Mouse (Mus musculus): Measurements from ENCODE around the gene 2700049A03Rik.
"Not testable (repeated sequence)": the region's sequence is repeated elsewhere in the genome, so short reads cannot be mapped to it uniquely, and the experiment has no call there.

Gene 2700049A03Rik

DNA sequence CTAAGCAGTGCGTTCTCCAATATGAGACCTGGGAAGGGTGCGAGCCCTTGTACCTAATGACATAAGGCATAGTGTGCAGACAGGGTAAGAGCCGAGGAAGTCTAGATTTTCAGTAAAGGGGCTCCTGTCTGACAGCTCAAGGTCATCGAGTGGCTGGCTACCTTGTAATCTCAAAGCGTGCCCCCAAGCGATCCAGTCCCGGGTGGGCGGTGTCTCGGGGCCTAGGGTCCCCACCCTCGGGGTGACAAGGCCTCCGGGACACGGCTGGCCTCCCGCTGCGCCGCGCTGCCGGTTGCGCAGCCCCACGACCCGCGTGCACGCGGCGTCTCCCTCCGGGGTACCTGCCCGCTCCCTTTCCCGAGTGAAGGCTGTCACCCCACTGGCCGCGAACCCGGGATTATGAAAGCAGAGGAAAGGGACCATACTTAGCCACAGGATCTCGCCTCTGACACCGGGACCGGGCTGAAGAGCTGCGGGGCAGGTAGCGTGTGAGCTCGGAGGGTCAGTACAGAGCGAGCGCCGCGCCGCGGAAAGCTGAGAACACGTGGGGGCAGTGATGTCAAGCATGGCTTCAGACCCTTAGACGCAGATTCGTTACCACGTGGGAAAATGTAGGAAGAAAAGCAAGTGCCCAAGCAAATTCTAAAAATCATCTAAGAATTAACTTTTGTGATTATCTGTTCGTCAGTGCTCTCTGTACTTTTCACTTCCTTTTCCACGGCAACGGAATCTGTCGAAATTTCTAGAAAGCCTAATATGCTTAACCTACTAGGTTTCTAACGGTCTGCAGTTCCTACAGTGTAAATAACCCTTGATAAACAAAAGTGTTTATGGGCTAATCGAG, at the start of gene 2700049A03Rik, which contains the start of gene Timm9:
Gene 2700049A03Rik (plus strand): TSS at position 719 of the 844 bp plus-strand sequence.
Gene Timm9 (minus strand): TSS at position 555 of the 844 bp plus-strand sequence.
- DNase-seq = peak; percentile 81

DNA sequence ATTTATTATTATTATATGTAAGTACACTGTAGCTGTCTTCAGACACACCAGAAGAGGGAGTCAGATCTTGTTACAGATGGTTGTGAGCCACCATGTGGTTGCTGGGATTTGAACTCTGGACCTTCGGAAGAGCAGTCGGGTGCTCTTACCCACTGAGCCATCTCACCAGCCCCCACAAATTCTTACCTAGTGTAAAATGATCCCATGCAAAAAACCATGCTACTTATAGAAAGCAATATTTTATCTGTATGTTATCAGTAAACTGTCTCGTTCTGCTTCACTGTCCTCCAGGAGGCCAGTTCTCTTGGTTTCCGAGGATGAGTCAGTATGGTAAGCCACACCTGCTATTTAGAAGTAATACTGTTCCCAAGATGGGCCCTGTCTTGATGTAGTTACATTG, 32.4 kb upstream of the 2700049A03Rik start:
- not testable (repeated sequence) for DNase-seq

GRCm38 (mm10) chr12:71107216-71107771, 29.4 kb upstream of the 2700049A03Rik start:
- no peak for DNase-seq

- DNase-seq = no peak
Observed at GRCm38 (mm10) chr12:71111331-71111730, 25.3 kb upstream of the 2700049A03Rik start, which contains the start of gene Tomm20l. TSS of gene Tomm20l (plus strand) at chr12:71111428.

DNA sequence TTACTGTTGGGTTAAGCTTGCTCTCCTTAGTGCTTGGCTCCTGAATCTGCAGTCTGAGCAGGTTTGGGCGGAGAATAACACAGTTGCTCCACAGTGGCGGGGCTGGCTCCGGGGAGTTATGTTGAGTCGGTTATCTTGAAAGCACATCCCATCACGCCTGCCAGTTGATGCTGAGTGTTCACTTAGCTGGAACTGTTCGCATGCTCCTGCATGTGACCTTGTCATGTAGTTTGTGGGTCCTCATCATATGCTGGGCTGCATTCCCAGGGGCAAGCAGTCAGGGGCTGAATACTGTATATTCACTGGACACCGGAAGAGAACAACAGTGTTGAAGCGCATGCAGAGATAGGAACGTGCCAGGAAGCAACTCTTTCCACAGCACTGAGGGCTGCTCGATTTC, 23.6 kb upstream of the 2700049A03Rik start:
- DNase-seq = no peak

DNA sequence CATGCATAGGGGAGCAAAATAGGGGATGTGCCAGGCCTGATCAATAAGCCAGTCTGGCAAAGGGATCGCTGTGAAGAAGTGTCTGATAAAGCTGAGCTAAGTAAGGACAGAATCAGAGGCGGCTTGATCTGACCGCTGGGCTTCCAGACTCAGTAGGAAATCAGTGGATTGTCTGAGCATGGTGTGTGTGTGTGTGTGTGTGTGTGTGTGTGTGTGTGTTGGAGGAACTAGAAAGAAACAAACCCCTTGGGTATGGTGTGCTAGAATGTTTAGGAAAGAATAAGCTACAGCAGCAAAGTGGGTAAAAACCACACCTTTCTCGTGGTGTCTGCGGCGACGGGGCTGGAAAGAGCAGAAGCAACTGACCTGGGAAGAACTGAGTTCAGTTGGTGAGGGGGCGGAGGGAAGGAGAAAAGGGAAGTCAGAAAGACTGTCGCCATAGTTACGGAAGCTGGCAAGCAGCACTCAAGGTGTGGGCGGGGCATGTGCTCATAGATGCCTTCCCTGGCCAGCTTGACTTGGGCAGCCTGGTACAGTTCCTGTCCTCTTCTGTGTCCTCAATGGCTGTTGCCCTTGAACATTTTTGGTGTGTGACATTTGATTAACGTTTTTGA, 22.9 kb upstream of the 2700049A03Rik start:
- DNase-seq = peak; percentile 78

GRCm38 (mm10) chr12:71116411-71116810, 20.2 kb upstream of the 2700049A03Rik start:
- no peak for DNase-seq

DNA sequence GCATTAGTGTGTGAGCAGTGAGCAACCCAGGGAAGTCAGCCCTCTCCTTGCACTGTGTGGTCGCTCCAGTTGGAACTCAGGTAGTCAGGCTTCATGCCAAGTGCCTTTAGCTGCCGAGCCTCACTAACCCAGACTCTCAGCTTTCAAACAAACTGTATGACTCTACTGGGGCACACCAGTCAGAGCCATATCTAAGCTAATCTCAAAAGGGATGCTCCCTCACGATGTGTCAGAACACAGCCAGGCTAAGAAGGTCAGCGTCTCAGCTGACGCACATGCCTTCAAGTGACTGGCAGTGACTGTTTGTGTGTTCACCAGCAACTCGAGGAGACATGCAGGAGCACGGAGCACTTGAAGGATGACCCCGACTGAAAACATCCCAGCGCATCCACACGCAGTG, 13.9 kb upstream of the 2700049A03Rik start:
- no peak for DNase-seq

GRCm38 (mm10) chr12:71123286-71123685, 13.4 kb upstream of the 2700049A03Rik start:
- no peak for DNase-seq

- DNase-seq = no peak
Observed at GRCm38 (mm10) chr12:71135581-71135980, 1.1 kb upstream of the 2700049A03Rik start.

DNA sequence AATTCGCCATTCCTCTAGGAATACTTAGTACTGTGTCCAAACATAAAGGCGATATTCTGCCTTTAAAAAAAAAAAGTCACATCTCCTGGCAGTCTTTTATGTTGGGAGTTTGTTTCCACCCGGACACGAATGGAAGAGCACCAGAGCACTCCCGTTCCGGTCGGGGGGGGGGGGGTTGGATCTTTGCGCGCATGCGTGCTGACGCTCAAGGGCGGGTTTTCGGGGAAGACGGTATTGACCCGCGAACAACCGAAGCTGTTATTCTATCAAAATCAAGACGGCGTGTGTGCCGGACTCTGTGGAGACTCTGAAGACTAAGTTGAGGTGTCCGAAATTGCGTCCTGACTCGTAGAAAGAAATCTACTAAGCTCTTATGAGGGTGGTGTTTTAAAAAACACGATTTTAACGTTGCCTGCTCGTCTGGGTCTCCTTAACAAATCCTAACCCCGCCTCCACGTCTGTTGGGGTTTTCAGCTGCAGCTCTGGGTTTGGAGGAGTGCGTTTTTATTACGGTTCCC, 385 bp downstream of the 2700049A03Rik start:
- DNase-seq = peak; percentile 75

- no peak for DNase-seq
Observed at GRCm38 (mm10) chr12:71137686-71138085, 1.0 kb downstream of the 2700049A03Rik start.

- DNase-seq = no peak
Observed at GRCm38 (mm10) chr12:71139258-71139828, 2.7 kb downstream of the 2700049A03Rik start.

- no peak for DNase-seq
Observed at GRCm38 (mm10) chr12:71141189-71141588, 4.5 kb downstream of the 2700049A03Rik start.

DNA sequence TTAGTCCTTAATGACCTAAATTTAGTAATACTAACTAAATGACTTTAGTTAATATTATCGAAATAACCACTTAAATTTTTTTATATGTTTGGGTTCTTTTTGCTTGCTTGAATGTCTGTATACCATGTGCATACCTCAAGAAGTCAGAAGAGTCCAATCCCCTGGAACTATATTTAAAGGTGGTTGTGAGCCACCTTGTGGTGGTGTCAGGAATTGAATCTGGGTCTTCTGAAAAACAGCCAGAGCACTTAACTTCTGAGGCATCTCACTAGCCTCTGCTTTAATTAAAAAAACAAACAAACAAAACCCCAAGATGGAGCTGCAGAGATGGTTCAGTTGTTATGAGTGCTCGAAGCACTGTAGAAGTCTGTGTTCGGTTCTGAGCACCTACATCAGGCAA, 11.0 kb downstream of the 2700049A03Rik start:
- DNase-seq = peak; percentile 26

- DNase-seq = no peak
Observed at GRCm38 (mm10) chr12:71148801-71149200, 12.2 kb downstream of the 2700049A03Rik start.

DNA sequence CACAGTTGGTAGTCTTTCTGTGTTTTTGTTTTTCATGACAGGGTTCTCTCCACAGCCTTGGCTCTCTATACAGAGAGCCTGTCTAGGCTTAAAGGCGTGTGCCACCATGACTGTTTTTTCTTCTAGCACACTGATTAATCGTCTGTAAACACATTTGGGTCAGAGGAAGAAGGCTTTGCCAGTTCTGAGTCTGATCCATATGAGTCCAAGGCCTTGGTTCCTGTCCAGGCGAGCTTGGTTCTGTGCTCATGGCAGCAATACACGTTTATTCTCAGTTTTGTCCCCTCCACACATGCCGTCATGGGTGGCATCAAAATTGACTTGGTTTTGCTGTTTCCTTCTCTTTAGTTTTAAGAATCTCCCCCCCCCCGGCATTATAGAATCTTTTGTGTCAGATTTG, 12.8 kb downstream of the 2700049A03Rik start:
- DNase-seq = no peak

- no peak for DNase-seq
Observed at GRCm38 (mm10) chr12:71150167-71150566, 13.5 kb downstream of the 2700049A03Rik start.

GRCm38 (mm10) chr12:71154979-71155378, 18.3 kb downstream of the 2700049A03Rik start:
- no peak for DNase-seq

GRCm38 (mm10) chr12:71157974-71158373, 21.3 kb downstream of the 2700049A03Rik start:
- no peak for DNase-seq

DNA sequence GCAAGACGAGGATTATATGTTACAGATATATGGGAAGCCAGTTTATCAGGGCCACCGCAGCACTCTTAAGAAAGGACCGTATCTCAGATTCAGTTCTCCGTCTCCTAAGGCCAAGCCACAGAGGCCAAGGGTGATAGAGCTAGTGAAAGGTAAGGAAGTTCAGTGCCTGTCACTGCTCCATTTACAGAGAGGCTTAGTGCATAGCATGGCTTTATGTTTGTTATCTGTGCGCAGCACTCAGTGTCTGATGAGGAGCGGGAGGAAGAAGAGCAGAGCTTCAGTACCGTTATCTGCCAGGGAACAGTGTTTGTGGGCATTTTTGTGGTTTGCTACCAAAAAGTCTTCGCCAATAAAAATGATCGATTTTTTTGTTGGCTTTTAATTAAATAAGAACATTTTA, 27.8 kb downstream of the 2700049A03Rik start:
- no peak for DNase-seq

DNA sequence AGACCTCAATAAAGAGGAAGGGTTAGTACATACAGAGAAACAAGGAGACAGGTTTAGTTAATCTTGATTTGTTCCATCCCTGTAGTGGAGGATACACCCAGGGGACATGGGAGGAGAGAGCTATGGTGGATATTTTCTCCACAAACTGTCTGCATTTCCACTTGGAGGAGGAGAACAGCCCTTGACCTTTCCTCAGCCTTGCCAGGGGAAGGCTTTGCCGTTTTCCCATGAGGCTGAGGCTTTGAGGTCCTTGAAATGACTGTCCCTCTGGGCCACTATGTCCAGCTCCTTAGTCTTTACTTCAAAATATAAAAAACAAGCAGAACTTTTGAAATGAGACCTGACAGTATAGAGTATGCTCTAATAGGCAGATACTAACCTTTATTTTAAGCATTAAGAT, 33.3 kb downstream of the 2700049A03Rik start:
- DNase-seq = no peak

- DNase-seq = no peak
Observed at GRCm38 (mm10) chr12:71183736-71184135, 47.1 kb downstream of the 2700049A03Rik start.
